Mouse (Mus musculus): ENCODE measurements around the gene Sh3tc1. TPM values are rescaled to one million over a fixed set of nuclear protein-coding genes. Genes with fewer than 3 reads are reported as not detected.

The Sh3tc1 gene
- polyA plus RNA-seq, 1 experiment = 0.72 TPM

- H3K27me3 ChIP-seq (ENCODE audit: control insufficient read depth, insufficient read depth, low read length) = no peaks in the 10 kb centered on the region
- TF ChIP-seq CTCF (IDR thresholded peaks at IDR 0.05; ENCODE audit: control insufficient read depth, insufficient read depth, insufficient replicate concordance, low read depth, low read length) (no peak), POLR2A (IDR thresholded peaks at IDR 0.05; ENCODE audit: control insufficient read depth, low read depth, low read length) (no peak)
- H3K27ac ChIP-seq (ENCODE audit: control insufficient read depth, insufficient read depth, low read depth, low read length) = no peak overlapping the region
- no peak overlapping the region for H3K4me3 ChIP-seq (ENCODE audit: control insufficient read depth, low read depth, low read length)
- H3K36me3 ChIP-seq (ENCODE audit: control insufficient read depth, insufficient read depth, low read length) = no peaks in the 10 kb centered on the region
- no peaks in the 10 kb centered on the region for H3K4me1 ChIP-seq (ENCODE audit: control insufficient read depth, insufficient read depth, low read length)
Measured at GRCm38 (mm10) chr5:35773274-35774136, 33.7 kb upstream of the Sh3tc1 start.

- Histone ChIP-seq H3K27me3 (ENCODE audit: control insufficient read depth, insufficient read depth, low read length) (no peaks in the 10 kb centered on the region), H3K36me3 (ENCODE audit: control insufficient read depth, insufficient read depth, low read length) (no peaks in the 10 kb centered on the region), H3K4me3 (ENCODE audit: control insufficient read depth, low read depth, low read length) (no peak overlapping the region), H3K4me1 (ENCODE audit: control insufficient read depth, insufficient read depth, low read length) (no peaks in the 10 kb centered on the region), H3K27ac (ENCODE audit: control insufficient read depth, insufficient read depth, low read depth, low read length) (no peak overlapping the region)
- TF ChIP-seq POLR2A (IDR thresholded peaks at IDR 0.05; ENCODE audit: control insufficient read depth, low read depth, low read length) (no peak), CTCF (IDR thresholded peaks at IDR 0.05; ENCODE audit: control insufficient read depth, insufficient read depth, insufficient replicate concordance, low read depth, low read length) (no peak)
Measured at GRCm38 (mm10) chr5:35770891-35771663, 31.3 kb upstream of the Sh3tc1 start.

DNA sequence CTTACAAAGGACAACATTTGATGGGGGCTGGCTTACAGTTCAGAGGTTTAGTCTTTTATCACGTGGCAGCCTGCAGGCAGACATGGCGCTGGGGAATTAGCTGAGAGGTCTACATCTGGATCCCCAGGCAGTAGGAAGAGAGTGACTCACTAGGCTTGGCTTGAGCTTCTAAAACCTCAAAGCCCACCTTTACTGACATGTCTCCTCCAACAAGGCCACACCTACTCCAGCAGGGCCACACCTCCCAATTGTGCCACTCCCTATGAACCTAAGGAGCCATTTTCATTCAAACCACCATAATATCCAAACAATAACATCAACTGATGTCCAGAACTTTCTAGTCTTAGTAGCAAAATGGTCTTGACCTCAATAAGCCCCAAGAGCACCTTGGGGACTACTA is 30.5 kb upstream of the Sh3tc1 start:
- no peak overlapping the region for H3K27ac ChIP-seq (ENCODE audit: control insufficient read depth, insufficient read depth, low read depth, low read length)
- no peak overlapping the region for H3K4me3 ChIP-seq (ENCODE audit: control insufficient read depth, low read depth, low read length)
- no peak for TF ChIP-seq CTCF (IDR thresholded peaks at IDR 0.05; ENCODE audit: control insufficient read depth, insufficient read depth, insufficient replicate concordance, low read depth, low read length)
- no peaks in the 10 kb centered on the region for H3K27me3 ChIP-seq (ENCODE audit: control insufficient read depth, insufficient read depth, low read length)
- no peaks in the 10 kb centered on the region for H3K36me3 ChIP-seq (ENCODE audit: control insufficient read depth, insufficient read depth, low read length)
- no peaks in the 10 kb centered on the region for H3K4me1 ChIP-seq (ENCODE audit: control insufficient read depth, insufficient read depth, low read length)

DNA sequence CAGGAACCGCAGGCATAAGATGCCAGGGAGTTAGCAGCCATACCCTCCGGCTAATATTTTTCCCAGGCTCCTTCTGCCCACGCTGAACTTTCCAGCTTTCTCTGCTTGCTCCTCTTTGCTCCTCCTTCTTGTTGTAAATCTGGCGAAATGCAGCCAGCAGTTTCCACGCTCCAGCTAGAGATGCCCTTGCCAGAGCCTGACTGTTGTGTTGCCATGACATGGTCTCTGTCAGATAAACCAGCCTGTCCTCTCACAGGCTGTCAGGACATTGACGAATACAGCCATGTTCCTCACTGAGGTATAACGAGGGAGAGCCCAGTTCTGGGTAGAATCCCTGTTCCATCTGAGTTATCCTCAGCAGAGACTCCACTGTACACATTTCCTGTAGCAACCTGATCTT is 29.2 kb upstream of the Sh3tc1 start:
- H3K4me1 ChIP-seq (ENCODE audit: control insufficient read depth, insufficient read depth, low read length) = no peaks in the 10 kb centered on the region
- no peaks in the 10 kb centered on the region for H3K27me3 ChIP-seq (ENCODE audit: control insufficient read depth, insufficient read depth, low read length)
- H3K4me3 ChIP-seq (ENCODE audit: control insufficient read depth, low read depth, low read length) = no peak overlapping the region
- TF ChIP-seq CTCF (IDR thresholded peaks at IDR 0.05; ENCODE audit: control insufficient read depth, insufficient read depth, insufficient replicate concordance, low read depth, low read length) (no peak), POLR2A (IDR thresholded peaks at IDR 0.05; ENCODE audit: control insufficient read depth, low read depth, low read length) (no peak)
- H3K27ac ChIP-seq (ENCODE audit: control insufficient read depth, insufficient read depth, low read depth, low read length) = no peak overlapping the region
- H3K36me3 ChIP-seq (ENCODE audit: control insufficient read depth, insufficient read depth, low read length) = no peaks in the 10 kb centered on the region

- no peaks in the 10 kb centered on the region for H3K4me1 ChIP-seq (ENCODE audit: control insufficient read depth, insufficient read depth, low read length)
- H3K4me3 ChIP-seq (ENCODE audit: control insufficient read depth, low read depth, low read length) = no peak overlapping the region
- no peaks in the 10 kb centered on the region for H3K27me3 ChIP-seq (ENCODE audit: control insufficient read depth, insufficient read depth, low read length)
- TF ChIP-seq POLR2A (IDR thresholded peaks at IDR 0.05; ENCODE audit: control insufficient read depth, low read depth, low read length) = no peak
- TF ChIP-seq CTCF (IDR thresholded peaks at IDR 0.05; ENCODE audit: control insufficient read depth, insufficient read depth, insufficient replicate concordance, low read depth, low read length) = no peak
- no peak overlapping the region for H3K27ac ChIP-seq (ENCODE audit: control insufficient read depth, insufficient read depth, low read depth, low read length)
- no peaks in the 10 kb centered on the region for H3K36me3 ChIP-seq (ENCODE audit: control insufficient read depth, insufficient read depth, low read length)
Measured at GRCm38 (mm10) chr5:35768525-35768924, 28.7 kb upstream of the Sh3tc1 start.

- no peak overlapping the region for H3K27ac ChIP-seq (ENCODE audit: control insufficient read depth, insufficient read depth, low read depth, low read length)
- no peaks in the 10 kb centered on the region for H3K36me3 ChIP-seq (ENCODE audit: control insufficient read depth, insufficient read depth, low read length)
- no peaks in the 10 kb centered on the region for H3K4me1 ChIP-seq (ENCODE audit: control insufficient read depth, insufficient read depth, low read length)
- no peaks in the 10 kb centered on the region for H3K27me3 ChIP-seq (ENCODE audit: control insufficient read depth, insufficient read depth, low read length)
- no peak for TF ChIP-seq POLR2A (IDR thresholded peaks at IDR 0.05; ENCODE audit: control insufficient read depth, low read depth, low read length)
- no peak for TF ChIP-seq CTCF (IDR thresholded peaks at IDR 0.05; ENCODE audit: control insufficient read depth, insufficient read depth, insufficient replicate concordance, low read depth, low read length)
- no peak overlapping the region for H3K4me3 ChIP-seq (ENCODE audit: control insufficient read depth, low read depth, low read length)
Measured at GRCm38 (mm10) chr5:35765909-35766308, 26.1 kb upstream of the Sh3tc1 start.

GRCm38 (mm10) chr5:35762850-35763249 is 23.1 kb upstream of the Sh3tc1 start:
- Histone ChIP-seq H3K4me1 (ENCODE audit: control insufficient read depth, insufficient read depth, low read length) (peaks cover 8% of the 10 kb centered on the region), H3K27ac (ENCODE audit: control insufficient read depth, insufficient read depth, low read depth, low read length) (no peak overlapping the region), H3K4me3 (ENCODE audit: control insufficient read depth, low read depth, low read length) (no peak overlapping the region), H3K27me3 (ENCODE audit: control insufficient read depth, insufficient read depth, low read length) (no peaks in the 10 kb centered on the region), H3K36me3 (ENCODE audit: control insufficient read depth, insufficient read depth, low read length) (no peaks in the 10 kb centered on the region)
- no peak for TF ChIP-seq POLR2A (IDR thresholded peaks at IDR 0.05; ENCODE audit: control insufficient read depth, low read depth, low read length)
- TF ChIP-seq CTCF (IDR thresholded peaks at IDR 0.05; ENCODE audit: control insufficient read depth, insufficient read depth, insufficient replicate concordance, low read depth, low read length) = no peak
